Mouse (Mus musculus) heart, embryonic 12.5 days (tissue): Measurements from ENCODE around the gene Lrrc56. TPM values are rescaled to one million over a fixed set of nuclear protein-coding genes. Genes with fewer than 3 reads are reported as not detected.
A peak's percentile ranks its signal among the peaks of the same experiment; 100 is the strongest.

Source experiments
- ATAC-seq: fragments of 200-750 bp; cut with Nextera tagmentation; 2 replicates; pipeline ENCODE4 v1.8.0; 2017; ENCODE audit warnings: moderate TSS enrichment, moderate library complexity; ENCODE audit not compliant: insufficient number of reproducible peaks, low FRiP score
- H3K27ac ChIP-seq: fragments of 300-500 bp; sonication (generic); 2 replicates; pipeline ENCODE4 v1.5.1; 2016; ENCODE audit warnings: mild to moderate bottlenecking, moderate library complexity; ENCODE audit not compliant: poor library complexity, severe bottlenecking
- H3K27me3 ChIP-seq: fragments of 300-500 bp; sonication (generic); replicated peaks from 2 replicates; pipeline ENCODE4 v1.6.1; 2016; ENCODE audit warnings: mild to moderate bottlenecking, moderate library complexity
- H3K36me3 ChIP-seq: fragments of 300-500 bp; sonication (generic); 2 replicates; pipeline ENCODE4 v1.6.1; 2016; ENCODE audit warnings: mild to moderate bottlenecking, moderate library complexity
- H3K4me1 ChIP-seq: fragments of 300-500 bp; sonication (generic); replicated peaks from 2 replicates; pipeline ENCODE4 v1.6.1; 2016; ENCODE audit warnings: mild to moderate bottlenecking
- H3K4me2 ChIP-seq: fragments of 300-500 bp; sonication (generic); 2 replicates; pipeline ENCODE4 v1.6.1; 2016; ENCODE audit warnings: mild to moderate bottlenecking, moderate library complexity
- H3K4me3 ChIP-seq: fragments of 300-500 bp; sonication (generic); 2 replicates; pipeline ENCODE4 v1.5.1; 2016; ENCODE audit warnings: mild to moderate bottlenecking
- H3K9ac ChIP-seq: fragments of 300-500 bp; sonication (generic); 2 replicates; pipeline ENCODE4 v1.6.1; 2016; ENCODE audit warnings: mild to moderate bottlenecking, moderate library complexity
- H3K9me3 ChIP-seq: fragments of 300-500 bp; sonication (generic); replicated peaks from 2 replicates; pipeline ENCODE4 v1.6.1; 2016; ENCODE audit warnings: mild to moderate bottlenecking, moderate library complexity
- WGBS: fragments of 180-500 bp; shearing (Covaris S2); methylation state at CpG from one replicate; pipeline ENCODE4 v1.1.7; 2016; 5-methylcytosine and 5-hydroxymethylcytosine counted together
- polyA plus RNA-seq: library from polyadenylated mRNA; unstranded; fragments of >200 nt; fragmentation: Nextera tagmentation; extraction: Ambion mirVana; gene quantifications from 2 replicates; pipeline ENCODE4 v1.2.1, GENCODE M21; 2016

The Lrrc56 gene
- polyA plus RNA-seq, 1 experiment from 2014 or later = 2.5 TPM

GRCm38 (mm10) chr7:141191796-141192685, 1.9 kb upstream of the Lrrc56 start:
- H3K36me3 ChIP-seq = peaks cover 37% of the 10 kb centered on the region
- no peak overlapping the region for H3K27ac ChIP-seq
- H3K4me2 ChIP-seq = peak overlapping the region; percentile 93
- H3K9me3 ChIP-seq = no peaks in the 10 kb centered on the region
- H3K4me1 ChIP-seq = peaks cover 33% of the 10 kb centered on the region
- peak overlapping the region; percentile 98; the same call in 1 of the 2 replicates for H3K9ac ChIP-seq
- H3K4me3 ChIP-seq = peak overlapping the region; percentile 89; the same call in 1 of the 2 replicates
- no peaks in the 10 kb centered on the region for H3K27me3 ChIP-seq
- WGBS = 90% methylated on average over 24 of the region's 24 CpGs
- no peak for ATAC-seq

- H3K36me3 ChIP-seq = peaks cover 37% of the 10 kb centered on the region
Observed at GRCm38 (mm10) chr7:141192776-141193347, 1.1 kb upstream of the Lrrc56 start.

GRCm38 (mm10) chr7:141193348-141193856, 555 bp upstream of the Lrrc56 start:
- peaks cover 33% of the 10 kb centered on the region for H3K4me1 ChIP-seq
- H3K36me3 ChIP-seq = peaks cover 37% of the 10 kb centered on the region
- peak overlapping the region; percentile 65 for H3K27ac ChIP-seq
- H3K4me3 ChIP-seq = peak overlapping the region; percentile 89
- ATAC-seq = no peak
- H3K27me3 ChIP-seq = no peaks in the 10 kb centered on the region
- peak overlapping the region; percentile 98 for H3K9ac ChIP-seq
- H3K9me3 ChIP-seq = no peaks in the 10 kb centered on the region
- H3K4me2 ChIP-seq = peak overlapping the region; percentile 93
- under 1% methylated on average over 43 of the region's 43 CpGs for WGBS

More at GRCm38 (mm10) chr7:141192776-141193347, 1.1 kb upstream of the Lrrc56 start:
- peak overlapping the region; percentile 89 for H3K4me3 ChIP-seq
- peak overlapping the region; percentile 93 for H3K4me2 ChIP-seq
- H3K9ac ChIP-seq = peak overlapping the region; percentile 98
- H3K27ac ChIP-seq = peak overlapping the region; percentile 65
- H3K27me3 ChIP-seq = no peaks in the 10 kb centered on the region
- H3K9me3 ChIP-seq = no peaks in the 10 kb centered on the region
- H3K4me1 ChIP-seq = peaks cover 33% of the 10 kb centered on the region
- 26% methylated on average over 12 of the region's 12 CpGs for WGBS
- no peak for ATAC-seq

- peaks cover 37% of the 10 kb centered on the region for H3K4me1 ChIP-seq
- H3K4me2 ChIP-seq = peak overlapping the region; percentile 93
- peak overlapping the region; percentile 78 for H3K27ac ChIP-seq
- no peak for ATAC-seq
- H3K9ac ChIP-seq = peak overlapping the region; percentile 70
- peak overlapping the region; percentile 89 for H3K4me3 ChIP-seq
- under 1% methylated on average over 23 of the region's 23 CpGs for WGBS
- peaks cover 29% of the 10 kb centered on the region for H3K36me3 ChIP-seq
- H3K27me3 ChIP-seq = no peaks in the 10 kb centered on the region
- no peaks in the 10 kb centered on the region for H3K9me3 ChIP-seq
Observed at GRCm38 (mm10) chr7:141194409-141194808, 452 bp downstream of the Lrrc56 start.

GRCm38 (mm10) chr7:141194830-141195229, 873 bp downstream of the Lrrc56 start:
- no peaks in the 10 kb centered on the region for H3K27me3 ChIP-seq
- no peaks in the 10 kb centered on the region for H3K9me3 ChIP-seq
- peaks cover 37% of the 10 kb centered on the region for H3K4me1 ChIP-seq
- peak overlapping the region; percentile 89 for H3K4me3 ChIP-seq
- H3K27ac ChIP-seq = peak overlapping the region; percentile 78; the same call in 1 of the 2 replicates
- peak; percentile 44 for ATAC-seq
- peak overlapping the region; percentile 93 for H3K4me2 ChIP-seq
- H3K9ac ChIP-seq = peak overlapping the region; percentile 70
- peaks cover 25% of the 10 kb centered on the region for H3K36me3 ChIP-seq
- WGBS = under 1% methylated on average over 28 of the region's 28 CpGs

GRCm38 (mm10) chr7:141195754-141196153, 1.8 kb downstream of the Lrrc56 start:
- peaks cover 35% of the 10 kb centered on the region for H3K4me1 ChIP-seq
- no peak overlapping the region for H3K9ac ChIP-seq
- H3K4me3 ChIP-seq = no peak overlapping the region
- no peak overlapping the region for H3K27ac ChIP-seq
- peaks cover 16% of the 10 kb centered on the region for H3K36me3 ChIP-seq
- no peak overlapping the region for H3K4me2 ChIP-seq
- no peaks in the 10 kb centered on the region for H3K27me3 ChIP-seq
- 92% methylated on average over 2 of the region's 2 CpGs for WGBS
- no peak for ATAC-seq
- H3K9me3 ChIP-seq = no peaks in the 10 kb centered on the region

GRCm38 (mm10) chr7:141196619-141197282, 2.8 kb downstream of the Lrrc56 start:
- H3K27ac ChIP-seq = no peak overlapping the region
- no peaks in the 10 kb centered on the region for H3K27me3 ChIP-seq
- peaks cover 6% of the 10 kb centered on the region for H3K36me3 ChIP-seq
- WGBS = 81% methylated on average over 8 of the region's 8 CpGs
- no peak overlapping the region for H3K4me3 ChIP-seq
- no peaks in the 10 kb centered on the region for H3K9me3 ChIP-seq
- peaks cover 25% of the 10 kb centered on the region for H3K4me1 ChIP-seq
- H3K4me2 ChIP-seq = no peak overlapping the region
- no peak for ATAC-seq
- no peak overlapping the region for H3K9ac ChIP-seq

- no peak for ATAC-seq
- no peak overlapping the region for H3K9ac ChIP-seq
- H3K27ac ChIP-seq = no peak overlapping the region
- no peaks in the 10 kb centered on the region for H3K9me3 ChIP-seq
- 88% methylated on average over 4 of the region's 4 CpGs for WGBS
- H3K27me3 ChIP-seq = no peaks in the 10 kb centered on the region
- no peaks in the 10 kb centered on the region for H3K36me3 ChIP-seq
- no peak overlapping the region for H3K4me3 ChIP-seq
- H3K4me1 ChIP-seq = peaks cover 12% of the 10 kb centered on the region
- no peak overlapping the region for H3K4me2 ChIP-seq
Observed at GRCm38 (mm10) chr7:141198121-141198520, 4.2 kb downstream of the Lrrc56 start.

GRCm38 (mm10) chr7:141204546-141204945, 10.6 kb downstream of the Lrrc56 start:
- no peaks in the 10 kb centered on the region for H3K4me1 ChIP-seq
- no peak overlapping the region for H3K9ac ChIP-seq
- no peak overlapping the region for H3K4me3 ChIP-seq
- H3K27me3 ChIP-seq = no peaks in the 10 kb centered on the region
- 66% methylated on average over 3 of the region's 3 CpGs for WGBS
- ATAC-seq = no peak
- H3K36me3 ChIP-seq = no peaks in the 10 kb centered on the region
- no peaks in the 10 kb centered on the region for H3K9me3 ChIP-seq
- no peak overlapping the region for H3K4me2 ChIP-seq
- no peak overlapping the region for H3K27ac ChIP-seq

GRCm38 (mm10) chr7:141205504-141205903, 11.5 kb downstream of the Lrrc56 start:
- H3K4me1 ChIP-seq = no peaks in the 10 kb centered on the region
- no peaks in the 10 kb centered on the region for H3K36me3 ChIP-seq
- H3K4me2 ChIP-seq = no peak overlapping the region
- H3K9ac ChIP-seq = no peak overlapping the region
- ATAC-seq = no peak
- no peak overlapping the region for H3K4me3 ChIP-seq
- H3K27me3 ChIP-seq = no peaks in the 10 kb centered on the region
- WGBS = 86% methylated on average over 5 of the region's 5 CpGs
- no peaks in the 10 kb centered on the region for H3K9me3 ChIP-seq
- H3K27ac ChIP-seq = no peak overlapping the region
